Mouse (Mus musculus) megakaryocyte progenitor cell, adult 5-6 weeks (primary cell): ENCODE data around the gene Med13l. TPM values are rescaled to one million over a fixed set of nuclear protein-coding genes. Genes with fewer than 3 reads are reported as not detected.

Experiments
- ATAC-seq: replicated peaks from 2 replicates; pipeline ENCODE4 v1.8.0; 2016; ENCODE audit warnings: mild to moderate bottlenecking, moderate TSS enrichment, inconsistent platforms; ENCODE audit not compliant: poor library complexity
- total RNA-seq, 2 experiments: library from RNA; stranded (forward) in 1 of 2; stranded (reverse) in 1 of 2; fragments of 157-497, 149-512 nt in 1 of 2; fragments of 200-1000 nt in 1 of 2; gene quantifications; 2 replicates each; pipeline versions ENCODE4 v1.2.3 to v1.2.4; 2015 to 2017

Gene Med13l
- total RNA-seq, 2 experiments from 2014 or later, result 24.0 to 27.3 TPM

DNA sequence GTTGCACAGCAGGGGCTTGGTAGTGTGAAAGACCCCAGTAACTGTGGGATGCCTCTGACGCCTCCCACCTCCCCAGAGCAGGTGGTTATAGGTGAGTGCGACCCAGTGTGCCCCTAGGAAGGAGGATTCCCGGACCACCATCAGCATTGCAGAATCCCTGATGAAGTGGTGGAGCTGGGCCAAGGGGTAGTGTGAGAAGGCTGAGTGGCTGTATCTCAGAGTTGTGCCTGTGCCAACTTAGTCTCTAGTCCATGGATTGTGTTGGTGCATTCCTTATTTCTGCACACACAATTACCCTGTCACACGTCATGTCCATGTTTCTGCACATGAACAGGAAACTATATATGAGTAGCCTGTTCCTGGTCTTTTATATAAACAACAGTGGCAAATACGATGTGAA, 161.4 kb downstream of the Med13l start:
- no peak for ATAC-seq

DNA sequence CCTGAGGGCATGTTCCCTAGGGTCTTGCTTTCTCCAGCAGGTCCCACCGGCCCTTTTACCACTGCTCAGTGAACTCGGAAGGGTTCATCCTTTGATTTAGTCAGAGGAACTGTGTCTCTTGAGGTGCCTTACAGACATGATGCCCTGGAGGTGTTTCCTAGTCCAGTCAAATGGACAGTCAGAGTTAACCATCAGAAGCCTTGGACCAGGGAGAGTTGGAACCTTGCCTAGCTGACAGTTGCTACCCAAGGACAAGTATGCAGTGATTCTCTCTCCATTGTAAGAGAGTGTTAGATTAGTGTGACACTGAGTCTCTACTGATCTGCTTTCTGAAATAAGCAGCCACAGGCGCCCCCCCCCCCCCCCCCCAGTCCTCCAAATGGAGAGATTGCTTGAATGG, 162.0 kb downstream of the Med13l start:
- no peak for ATAC-seq

DNA sequence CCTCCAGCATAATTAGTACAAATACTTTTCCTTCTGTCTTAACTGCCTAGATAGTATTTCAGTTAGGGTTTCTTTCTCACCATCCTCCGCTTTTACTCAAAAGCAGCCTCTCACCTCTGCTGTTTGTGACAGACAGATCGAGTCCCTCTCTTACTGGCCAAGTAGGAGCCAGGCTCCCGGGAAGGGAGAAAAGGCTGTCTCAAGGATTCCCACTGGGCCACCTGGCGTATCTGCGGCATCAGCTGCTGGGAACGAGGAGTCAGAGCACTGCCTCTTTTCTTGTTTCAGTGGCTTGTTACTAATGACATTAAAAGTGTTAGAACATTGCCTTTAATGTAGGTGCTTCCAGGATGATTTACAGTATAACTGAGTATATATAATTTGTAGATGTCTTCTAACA, 164.9 kb downstream of the Med13l start:
- no peak for ATAC-seq

DNA sequence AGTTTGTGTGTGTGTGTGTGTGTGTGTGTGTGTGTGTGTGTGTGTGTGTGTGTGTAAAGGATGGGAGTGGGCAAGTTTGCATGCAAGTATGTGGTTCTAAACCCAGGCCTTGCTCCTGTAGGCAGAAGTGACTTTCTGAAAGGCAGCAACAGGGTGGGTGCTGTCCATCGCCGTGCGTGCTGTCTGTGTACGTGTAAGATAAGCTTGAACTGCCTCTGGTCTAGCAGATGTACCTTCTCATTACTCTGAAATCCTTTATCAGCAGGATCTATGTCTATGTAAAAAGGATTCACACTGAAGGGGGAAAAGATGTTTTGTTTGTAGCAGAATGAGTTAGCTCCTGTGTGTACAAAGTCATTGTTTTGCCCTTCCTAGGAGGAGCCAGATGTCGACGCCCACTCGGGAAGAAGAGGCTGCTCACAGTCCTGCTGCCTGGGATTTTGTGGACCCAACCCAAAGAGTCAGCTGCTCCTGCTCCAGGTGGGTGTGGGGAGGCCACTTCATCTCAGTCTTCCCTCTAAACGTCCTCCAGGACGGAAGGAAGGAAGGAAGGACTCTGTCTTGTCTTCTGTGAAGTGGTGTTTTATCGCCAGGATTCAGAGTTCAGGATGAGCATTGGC, 165.5 kb downstream of the Med13l start:
- ATAC-seq, result peak; percentile 93

DNA sequence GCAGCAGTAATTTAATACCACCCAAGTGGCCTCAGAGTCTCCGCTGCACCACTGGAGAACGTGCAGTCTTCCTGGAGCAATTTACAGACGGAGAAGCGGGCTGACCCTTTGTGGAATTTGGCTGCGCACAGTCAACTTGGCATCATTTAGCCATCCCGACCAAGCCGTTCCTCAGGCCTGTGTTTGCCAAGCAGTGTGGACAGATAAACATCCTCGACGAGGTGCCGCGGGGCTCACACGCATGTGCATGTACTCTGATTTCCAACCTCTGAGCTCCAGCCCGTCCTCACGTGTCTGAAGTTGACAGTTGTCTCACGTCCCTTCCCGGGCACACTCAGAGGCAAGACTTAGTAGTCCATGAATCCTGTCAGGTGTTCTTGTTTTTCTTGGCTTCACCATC, 166.9 kb downstream of the Med13l start:
- ATAC-seq, result no peak

DNA sequence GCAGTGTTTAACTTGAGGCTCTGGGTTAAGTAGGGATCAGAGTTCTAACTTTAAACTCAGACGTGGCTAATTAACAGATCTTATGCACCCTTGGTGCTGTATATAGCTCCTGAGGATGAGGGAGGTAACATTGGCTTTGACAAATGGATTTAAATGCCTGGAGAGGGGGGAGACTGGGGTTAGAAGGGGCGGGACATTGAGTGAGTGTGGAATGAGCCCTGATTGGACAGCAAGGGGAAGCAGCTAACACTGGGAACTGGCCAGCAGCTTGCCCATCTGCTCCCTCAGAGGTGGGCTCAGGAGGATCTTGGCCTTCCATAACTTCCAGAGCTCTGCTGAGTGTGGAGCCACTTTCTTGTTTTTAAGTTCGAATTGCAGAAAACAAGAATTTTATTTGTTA, 171.7 kb downstream of the Med13l start:
- ATAC-seq, result no peak

DNA sequence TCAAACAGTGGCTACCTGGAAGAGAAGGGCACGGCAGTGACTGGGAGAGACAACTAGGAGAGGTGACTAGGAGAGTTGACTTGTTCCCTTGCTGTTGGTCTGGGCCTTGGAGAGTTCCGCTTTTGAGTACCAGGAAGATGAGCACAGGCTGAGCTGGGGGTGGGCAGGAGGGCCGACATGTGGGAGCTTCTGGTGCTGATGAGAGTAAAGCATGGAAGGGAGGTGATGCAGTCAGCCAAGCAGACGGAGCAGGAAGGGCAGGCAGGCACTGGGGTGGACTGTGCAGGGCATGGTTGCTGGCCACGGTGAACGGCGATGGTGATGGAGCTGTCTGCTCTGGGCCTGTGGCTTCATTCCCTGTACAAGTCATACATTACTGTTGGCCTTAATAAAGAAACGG, 172.2 kb downstream of the Med13l start:
- ATAC-seq, result no peak

DNA sequence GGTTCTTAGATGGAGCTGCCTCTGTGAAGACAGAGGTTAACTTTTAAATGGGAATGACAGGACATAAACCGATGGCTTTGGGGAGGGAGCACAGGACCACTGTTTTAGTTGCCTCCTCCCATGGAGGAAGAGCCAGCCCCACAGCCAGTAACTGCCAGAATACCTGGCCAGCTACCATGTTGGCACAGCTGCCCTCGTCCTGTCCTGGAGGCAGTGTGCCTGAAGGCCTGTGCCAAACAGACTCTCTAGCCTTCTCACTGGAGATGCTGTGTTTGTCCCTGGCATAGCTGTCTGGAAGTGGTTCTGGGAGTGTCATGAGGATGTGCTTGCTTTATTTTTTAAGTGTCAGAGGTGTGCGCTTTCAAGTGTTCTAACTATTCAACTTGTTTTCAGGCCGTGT, 173.1 kb downstream of the Med13l start:
- ATAC-seq, result no peak

DNA sequence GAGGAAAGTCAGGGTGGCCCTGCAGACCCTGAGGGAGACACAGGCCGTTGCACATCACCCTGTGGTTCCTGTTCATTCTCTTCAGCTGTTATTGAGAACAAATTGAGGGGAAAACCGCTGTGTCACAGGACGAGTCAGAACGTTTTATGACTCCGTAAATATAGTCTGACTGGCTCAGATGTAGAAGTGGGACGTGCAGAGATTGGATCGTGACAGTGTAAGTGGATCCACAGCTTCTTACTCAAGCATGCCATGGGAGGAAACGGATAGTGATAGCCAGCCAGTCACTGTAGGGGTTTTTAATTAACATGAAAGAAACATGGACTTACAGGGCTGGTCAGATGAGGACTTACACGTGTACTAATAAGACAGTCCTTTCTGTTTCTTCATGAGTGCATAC, 174.0 kb downstream of the Med13l start:
- ATAC-seq, result no peak

DNA sequence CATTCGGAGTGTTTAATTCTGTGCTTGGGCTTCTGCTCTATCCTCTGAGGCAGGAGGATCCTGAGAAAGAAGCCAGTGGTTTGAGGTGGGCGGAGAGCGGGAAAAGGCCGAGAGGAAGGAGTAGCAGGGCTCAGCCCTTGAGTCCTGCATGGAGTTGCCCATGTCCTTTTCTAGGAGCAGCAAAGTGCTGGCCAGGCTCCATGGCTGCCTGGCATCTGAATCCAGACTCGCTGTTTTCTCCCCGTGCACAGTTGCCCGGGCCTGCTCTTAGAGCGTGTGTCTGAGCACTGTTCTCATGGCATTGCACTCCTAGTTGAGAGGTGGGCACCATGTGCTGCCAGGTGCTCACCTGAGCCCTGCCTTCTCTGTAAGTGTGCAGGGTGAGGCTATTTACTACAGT, 175.3 kb downstream of the Med13l start:
- no peak for ATAC-seq

DNA sequence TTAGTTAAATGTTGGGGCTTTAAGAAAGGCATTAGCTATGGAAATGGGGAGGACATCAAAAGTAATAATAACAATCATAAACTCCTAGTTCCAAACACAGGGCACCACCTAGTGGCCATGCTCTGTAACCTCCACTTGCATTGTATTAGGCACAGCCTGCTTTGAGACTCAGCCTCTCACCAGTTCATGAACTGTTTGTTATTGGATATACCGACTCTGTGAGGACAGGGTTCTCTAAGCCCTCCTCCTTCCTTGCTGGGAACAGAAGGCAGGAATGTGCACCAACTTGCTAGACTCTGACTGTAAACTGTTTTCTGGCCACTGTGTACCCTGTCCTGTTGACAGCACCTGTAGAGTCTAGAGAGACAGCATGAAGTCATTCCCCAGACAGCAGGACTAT, 177.1 kb downstream of the Med13l start:
- peak; percentile 86 for ATAC-seq

DNA sequence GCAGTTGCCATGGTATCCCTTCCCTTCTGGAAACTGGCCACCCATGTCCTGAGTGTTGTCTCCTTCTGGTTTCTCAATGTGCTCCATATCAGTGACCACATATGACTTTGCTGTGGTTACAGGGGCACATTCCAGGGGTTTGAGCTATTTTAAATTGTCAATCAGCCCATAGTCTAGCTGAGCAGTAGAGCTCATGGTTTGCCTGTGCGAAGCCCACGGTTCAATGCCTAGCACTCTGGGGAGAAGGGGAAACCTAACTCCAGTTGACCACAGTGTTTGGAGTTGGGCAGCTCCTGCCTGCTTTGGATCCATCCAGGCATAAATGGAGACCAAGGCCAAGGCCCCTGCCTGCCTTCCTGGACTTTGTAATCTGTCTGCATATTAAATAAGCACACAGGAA, 182.6 kb downstream of the Med13l start:
- ATAC-seq, result no peak

DNA sequence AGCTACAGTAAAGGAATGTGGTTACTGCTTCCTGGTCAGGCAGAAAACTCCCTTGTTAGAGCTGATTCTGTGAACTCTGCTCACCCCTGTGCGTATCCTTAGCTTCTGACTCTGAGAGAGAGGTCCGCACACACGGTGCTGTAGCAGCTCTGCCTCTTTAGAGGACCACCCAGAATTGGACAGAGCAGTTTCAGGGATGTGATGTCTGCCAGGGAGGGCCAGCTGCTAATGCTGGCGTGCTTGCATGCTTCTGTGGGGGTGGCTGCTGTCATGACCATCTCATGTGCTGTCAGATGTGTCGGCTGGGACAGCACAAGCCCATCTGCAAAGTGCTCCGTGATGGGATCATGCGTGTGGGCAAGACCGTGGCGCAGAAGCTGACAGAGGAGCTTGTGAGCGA, 186.5 kb downstream of the Med13l start:
- no peak for ATAC-seq

DNA sequence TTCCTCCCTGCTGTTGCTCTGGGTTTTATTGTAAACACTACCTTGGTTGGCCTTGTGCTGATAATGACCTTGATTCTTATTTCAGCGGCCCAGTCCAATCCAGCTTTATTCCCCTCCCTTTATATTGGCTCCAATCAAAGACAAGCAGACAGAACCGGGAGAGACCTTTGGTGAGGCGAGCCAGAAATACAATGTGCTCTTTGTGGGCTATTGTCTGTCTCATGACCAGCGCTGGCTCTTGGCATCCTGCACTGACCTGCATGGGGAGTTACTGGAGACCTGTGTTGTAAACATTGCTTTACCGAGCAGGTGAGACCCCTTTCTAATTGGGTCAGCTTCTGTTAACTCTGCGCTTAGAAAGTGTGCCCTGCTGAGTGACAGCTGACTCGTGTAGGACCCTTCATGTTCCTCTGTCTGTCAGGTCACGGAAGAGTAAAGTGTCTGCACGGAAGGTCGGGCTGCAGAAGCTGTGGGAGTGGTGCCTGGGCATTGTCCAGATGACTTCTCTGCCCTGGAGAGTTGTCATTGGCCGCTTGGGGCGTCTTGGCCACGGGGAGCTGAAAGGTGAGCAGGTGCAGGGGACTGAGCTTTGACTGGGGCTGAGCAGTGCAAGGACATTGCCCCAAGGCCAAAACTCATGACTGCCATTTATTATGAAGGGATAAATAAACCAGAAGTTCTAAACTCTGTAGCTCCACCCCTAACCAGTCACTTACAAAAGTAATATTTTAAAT, 191.1 kb downstream of the Med13l start:
- ATAC-seq, result no peak

DNA sequence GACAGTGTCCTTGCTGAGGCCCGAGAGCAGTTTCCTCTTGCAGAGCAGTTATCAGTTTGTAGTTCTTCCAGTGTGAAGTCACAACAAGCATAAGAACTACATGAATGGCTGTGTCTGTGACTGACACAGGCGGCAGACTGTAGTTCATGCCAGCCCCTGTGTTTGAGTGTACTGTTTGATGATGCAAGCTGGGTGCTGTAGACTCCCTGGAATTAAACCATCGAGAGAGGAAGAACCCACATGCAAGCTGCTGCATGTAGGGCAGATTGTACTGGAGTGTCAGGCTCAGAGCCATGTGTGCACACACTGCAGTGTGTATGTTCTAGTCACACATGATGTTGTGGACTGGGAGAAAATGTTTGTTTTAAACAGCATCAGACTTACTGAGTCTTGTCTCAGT, 192.4 kb downstream of the Med13l start:
- ATAC-seq, result no peak

DNA sequence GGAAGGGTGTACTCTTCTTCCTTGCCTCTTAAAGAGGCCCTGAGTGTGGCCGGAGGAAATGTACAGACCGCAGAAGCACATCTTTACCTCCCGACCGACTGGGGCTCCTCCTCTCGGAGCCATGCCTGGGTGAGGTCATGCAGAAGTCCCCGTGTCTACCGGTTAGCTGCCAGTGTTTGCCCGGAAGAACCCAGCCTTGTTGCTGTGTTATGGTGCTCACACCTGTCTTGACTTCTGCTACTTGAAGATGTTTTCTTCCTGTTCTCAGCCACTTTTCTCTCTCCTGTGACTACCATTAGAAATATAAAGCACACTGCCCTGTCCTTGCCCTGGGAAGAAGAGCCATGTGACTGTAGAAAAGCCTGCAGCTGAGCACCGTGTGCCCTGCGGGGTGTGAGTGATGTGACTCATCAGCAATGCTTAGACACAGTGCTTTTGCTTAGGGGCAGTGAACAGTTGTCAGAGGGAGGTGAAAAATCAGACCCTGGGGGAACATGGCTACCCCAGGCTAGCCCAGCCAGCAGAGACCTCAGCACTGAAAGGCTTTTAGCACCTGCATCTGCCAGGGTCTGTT, 193.1 kb downstream of the Med13l start:
- no peak for ATAC-seq

DNA sequence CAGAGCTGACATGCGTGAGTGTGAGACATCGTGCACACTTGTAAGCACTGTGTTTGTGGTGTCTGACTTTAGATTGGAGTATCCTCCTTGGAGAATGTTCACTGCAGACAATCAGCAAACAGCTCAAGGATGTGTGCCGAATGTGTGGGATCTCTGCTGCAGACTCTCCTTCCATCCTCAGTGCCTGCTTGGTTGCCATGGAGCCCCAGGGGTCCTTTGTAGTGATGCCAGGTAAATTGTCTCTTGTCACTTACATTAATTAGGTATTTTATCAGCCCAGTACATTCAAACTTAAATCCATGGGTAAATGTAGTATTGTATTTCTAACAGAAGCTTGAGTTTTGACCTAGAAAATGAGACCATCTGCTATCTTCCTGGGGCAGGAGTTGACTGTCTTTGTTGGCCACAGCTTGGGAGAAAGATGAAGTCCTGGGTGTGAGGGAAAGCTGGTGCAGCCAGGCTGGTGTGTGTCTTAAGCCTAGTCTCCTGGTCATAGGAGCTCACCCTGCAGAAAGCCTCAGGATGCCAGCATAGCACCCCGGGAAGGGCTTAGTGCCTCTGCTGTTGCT, 193.8 kb downstream of the Med13l start:
- ATAC-seq, result no peak

DNA sequence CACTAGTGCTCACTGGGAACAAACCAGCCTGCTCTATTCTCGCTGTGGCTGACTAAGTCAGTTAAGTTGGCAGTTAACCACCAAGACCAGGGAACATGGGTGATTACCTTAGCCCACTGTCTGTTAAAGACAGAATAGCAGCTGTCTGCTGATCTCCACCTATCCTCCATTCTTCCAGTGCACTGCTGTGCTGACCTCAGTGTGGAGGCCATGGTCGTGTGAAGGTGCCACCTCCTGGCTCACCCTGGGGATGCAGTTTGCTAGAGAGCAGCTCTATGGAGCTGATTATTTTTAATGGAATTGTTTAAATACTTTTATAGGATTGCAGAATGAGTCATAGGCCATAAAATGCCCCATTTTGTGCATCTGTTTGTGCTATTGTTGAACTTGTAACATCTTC, 195.6 kb downstream of the Med13l start:
- peak; percentile 50; the same call in 1 of the 2 replicates for ATAC-seq

DNA sequence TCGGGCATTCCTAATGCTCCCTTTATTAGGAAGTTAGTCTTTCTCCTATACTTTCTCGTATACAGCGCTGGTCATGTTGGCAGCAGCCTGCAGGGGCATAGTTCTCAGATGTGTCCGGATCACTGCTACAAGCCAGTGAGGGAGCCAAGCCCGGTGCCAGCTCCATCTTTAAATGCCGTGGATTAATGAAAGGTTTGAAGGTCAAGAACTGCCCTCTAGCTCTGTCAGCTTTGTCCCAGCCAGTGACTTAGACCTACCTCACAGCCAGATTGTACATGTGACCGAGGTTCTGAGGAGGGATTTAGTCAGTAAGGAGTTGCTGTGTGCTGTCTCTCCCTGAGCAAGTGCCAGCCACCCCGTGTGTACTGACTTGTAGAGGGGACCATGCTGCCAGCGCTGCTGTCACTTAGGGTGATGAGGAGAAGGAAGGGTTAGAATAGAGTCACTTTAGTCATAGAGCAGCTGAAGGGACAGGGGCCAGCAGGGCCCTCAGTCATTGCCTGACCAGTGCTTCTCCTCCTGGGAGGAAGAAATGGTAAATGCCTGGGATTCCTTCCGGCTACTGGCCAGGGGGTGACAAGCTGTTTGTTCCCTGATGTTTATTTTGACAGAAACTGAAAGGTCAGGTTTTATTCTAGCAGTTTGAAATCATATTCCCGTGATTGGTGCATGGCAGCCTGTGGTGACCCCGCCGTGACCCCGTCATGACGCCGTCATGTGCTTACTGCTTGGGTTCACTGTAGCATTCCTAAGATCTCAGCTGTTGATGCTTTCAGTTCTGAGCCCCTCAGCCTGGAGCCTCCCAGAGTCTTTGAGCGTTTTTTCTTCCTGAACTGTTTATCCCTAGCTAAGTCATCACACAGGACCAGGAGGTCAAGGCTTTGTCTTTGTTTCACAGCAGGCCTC, 197.2 kb downstream of the Med13l start:
- no peak for ATAC-seq

DNA sequence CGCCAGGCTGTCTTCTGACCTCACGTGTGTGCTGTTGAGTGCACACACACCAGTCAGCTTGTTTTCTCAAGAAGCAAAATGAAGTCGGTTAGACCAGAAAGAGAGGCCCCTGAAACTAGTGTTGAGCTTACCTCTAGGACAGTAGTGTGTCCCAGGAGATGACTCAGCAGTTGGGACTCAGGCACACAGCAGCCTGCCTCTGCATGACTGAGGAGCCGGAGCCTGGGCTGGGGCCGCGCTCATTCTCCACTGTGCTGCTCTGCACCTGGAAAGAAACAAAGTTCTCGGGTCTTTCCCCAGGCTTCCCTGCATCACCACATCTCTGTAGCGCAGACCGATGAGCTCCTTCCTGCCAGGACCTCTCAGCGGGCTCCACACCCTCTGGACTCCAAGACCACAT, 200.5 kb downstream of the Med13l start:
- ATAC-seq, result no peak

DNA sequence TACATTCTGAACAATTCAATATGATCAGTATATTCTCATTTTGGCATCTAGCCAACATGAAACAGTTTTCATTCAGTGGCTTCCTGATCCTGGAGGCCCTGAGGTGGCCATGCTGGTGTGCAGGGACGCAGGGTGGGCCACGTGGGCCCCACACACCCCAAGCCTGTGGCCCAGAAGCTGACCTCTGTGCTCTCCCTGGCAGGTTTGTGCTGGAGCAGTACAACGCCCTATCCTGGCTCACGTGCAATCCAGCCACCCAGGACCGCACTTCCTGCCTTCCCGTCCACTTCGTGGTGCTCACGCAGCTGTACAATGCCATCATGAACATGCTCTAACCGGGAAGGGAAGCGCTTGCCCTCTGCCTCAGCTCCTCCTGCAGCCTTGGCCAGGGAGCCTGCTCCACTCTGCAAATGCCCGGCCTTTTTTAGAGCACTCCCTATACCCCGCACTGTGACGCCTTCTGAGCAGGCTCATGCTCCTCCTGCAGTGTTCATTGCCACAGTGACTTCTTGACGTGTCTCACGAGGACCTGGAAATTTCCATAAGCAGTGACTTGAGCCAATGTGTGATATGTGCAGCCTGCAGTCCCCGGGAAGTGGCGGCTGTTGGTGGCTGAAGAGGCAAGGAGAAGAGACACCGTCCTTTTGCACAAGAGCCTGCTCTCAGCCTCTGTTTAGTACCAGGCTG, 202.2 kb downstream of the Med13l start:
- no peak for ATAC-seq
